Mouse (Mus musculus) ovary, postnatal 14 days (tissue): ENCODE results near the gene Plekhh2.

Experiments used
- DNase-seq: peaks from one replicate; pipeline ENCODE4 v3.0.0; 2022; ENCODE audit warnings: low spot score

The Plekhh2 gene

DNA sequence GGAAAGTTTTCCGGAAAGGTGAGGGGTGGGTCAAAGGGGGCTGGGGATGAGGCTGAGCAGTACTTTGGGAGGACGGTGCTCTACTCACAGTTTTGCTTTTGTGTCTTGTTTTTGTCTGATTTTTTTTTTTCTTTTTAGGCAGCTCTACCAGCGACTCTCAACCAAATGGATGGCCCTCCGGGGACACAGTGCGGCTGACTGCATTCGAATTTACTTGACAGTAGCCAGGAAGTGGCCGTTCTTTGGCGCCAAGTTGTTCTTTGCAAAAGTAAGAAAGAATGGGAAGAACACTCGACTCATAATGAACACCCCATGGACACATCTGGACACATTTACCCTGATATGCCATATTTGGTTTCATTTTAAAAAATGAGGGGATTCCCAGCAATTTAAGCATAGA, 99.8 kb downstream of the Plekhh2 start:
- no peak for DNase-seq

DNA sequence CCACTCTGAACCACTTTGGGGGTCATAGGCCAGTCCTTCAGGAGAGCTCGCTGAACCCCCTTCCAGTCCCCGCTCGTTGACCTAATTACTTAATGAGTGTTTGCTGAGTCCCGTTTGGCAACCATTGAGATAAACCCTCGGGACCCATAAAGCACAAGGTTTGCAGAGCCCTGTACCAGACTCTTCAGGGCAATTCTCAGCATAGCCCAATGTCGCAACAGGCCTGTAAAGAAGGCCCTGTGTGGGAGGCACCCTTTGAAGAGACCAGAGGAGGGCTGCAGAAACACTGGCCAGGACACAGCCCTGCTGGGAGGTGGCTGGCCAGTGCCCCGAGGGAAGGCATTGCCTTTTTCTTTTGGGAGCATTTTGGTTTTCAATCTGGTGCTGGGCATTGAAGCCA, 100.3 kb downstream of the Plekhh2 start:
- no peak for DNase-seq

DNA sequence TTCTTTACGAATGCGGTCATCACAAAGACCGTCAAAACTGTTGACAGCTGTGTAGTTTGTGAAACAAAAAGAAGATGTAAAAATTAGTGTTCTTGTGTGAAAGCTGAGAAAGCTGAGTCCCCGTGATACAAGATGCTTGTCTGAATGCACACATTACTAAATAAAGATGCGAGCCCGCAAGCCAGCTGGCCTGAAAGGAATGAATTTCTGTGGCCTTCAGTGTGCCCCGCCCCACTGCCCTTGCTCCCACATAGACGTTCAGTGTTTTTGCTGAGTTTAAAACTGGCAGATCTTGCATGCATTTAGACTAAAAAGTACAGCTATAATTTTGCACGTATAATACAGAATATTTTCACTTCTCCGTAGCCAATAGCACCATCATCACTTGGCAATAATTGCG, 104.1 kb downstream of the Plekhh2 start:
- DNase-seq, result no peak

DNA sequence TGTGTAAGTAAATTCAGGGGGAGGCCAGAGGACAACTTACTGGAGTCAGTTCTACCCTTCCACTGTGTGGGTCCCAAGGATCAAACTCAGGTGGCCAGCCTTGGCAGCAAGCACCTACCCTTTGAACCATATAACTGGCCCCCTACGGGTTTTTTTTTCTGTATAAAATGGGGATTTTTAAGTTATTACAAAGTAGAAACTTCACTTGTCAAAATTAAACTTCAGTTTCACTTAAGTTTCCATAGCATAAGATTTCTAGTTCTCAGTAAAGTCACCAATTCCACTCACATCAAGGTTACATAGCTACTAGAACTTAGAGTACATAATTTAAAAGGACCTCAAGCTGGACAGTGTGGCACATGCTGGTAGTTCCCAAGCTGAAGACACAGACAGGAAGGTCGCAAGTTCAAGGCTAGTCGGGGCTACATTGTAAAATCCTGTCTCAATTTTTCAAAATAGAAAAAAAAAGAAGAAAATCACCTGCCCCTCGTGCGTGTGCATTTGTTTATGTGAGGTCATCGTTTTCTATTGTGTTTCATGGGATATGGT, 104.9 kb downstream of the Plekhh2 start:
- DNase-seq, result no peak

DNA sequence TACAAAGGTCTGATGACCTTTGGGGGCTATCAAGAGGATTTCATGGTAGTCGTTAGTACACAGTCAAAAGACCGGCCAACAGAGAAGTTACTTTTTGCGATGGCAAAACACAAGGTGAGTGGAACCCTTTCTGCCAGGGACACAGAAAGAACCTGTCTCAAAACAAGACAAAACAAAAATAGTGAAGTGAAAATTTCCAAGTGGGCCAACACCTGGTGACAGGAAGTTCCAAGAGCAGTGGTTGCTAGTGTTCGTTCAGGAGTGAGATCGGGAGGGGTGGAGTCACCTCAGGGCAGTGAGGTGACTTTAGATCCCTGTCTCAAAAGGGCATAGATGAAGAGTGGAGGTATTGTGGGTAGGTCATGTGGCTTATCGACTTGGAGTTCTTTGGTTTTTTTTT, 106.3 kb downstream of the Plekhh2 start:
- DNase-seq, result no peak

DNA sequence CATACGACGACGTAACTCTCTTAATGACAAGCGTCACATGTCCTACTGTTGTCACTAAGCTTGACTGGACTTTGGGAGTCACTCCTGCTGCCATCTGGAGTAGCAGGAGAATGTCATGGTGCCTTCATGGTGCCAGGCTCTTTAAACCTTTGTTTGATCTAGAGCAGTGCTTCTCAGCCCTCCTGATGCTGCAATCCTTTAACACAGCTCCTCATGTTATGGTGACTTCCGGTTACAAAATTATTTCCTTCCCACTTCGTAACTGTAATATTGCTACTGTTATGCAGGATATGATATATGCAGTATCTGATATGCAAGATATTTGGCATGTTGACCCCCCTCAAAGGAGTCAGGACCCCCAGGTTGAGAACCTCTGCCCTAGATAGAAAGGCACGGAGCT, 107.4 kb downstream of the Plekhh2 start:
- DNase-seq, result no peak

DNA sequence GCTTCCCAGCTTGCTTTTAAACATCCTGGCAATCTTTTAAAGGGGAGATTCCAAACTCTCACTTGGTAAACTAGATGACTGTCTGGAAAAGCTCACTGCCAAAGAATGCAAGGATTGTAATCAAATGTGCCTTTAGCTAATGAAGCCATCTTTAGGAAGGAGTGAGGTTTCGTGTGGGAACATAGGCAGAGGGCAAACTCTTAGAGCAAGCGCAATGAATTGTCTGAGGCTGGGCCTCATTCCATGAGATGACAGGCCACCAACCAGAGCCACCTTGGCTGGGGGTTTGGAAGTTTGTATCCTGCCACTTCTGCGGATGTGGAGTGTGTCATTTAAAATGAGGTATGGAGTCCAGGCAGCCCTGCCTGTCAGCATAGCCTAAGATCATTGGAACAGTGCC, 108.4 kb downstream of the Plekhh2 start:
- DNase-seq, result no peak

DNA sequence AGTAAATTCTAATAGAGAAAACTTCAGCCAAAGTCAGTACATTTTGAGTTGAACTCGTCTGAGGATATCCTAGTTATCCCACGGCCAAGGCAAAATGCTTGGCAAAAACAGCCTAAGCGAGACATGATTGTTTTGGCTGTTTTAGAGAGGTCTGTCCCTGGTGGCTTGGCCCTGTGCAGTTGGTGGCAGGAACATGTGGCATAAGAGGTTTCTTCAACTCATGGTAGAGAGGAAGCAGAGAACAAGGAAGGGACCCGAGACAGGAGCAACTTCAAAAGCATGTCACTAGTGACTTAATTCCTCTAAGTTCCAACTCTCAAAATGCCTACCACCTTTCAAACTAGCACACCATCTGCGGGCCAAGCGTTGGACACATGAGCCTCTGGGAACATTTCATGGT, 108.9 kb downstream of the Plekhh2 start:
- no peak for DNase-seq

DNA sequence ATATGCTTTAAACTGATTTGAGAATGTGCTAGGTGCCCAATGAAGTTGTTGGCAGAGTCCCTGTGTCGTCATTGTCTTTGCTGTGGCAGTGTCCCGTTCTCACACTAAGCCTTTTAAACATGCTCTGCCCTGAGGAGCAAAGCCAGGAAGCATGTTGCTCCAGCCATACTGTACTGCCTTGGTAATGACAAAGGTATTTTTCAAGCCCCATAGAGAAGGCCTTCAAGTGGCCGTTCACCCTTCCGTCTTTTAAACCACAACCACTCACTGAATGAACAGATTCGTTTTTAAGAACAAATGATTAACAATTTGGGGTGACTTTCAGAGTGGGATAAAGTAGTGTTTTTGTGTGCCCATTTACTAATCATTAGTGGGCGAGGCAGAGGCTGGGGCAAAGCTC, 109.5 kb downstream of the Plekhh2 start:
- no peak for DNase-seq

DNA sequence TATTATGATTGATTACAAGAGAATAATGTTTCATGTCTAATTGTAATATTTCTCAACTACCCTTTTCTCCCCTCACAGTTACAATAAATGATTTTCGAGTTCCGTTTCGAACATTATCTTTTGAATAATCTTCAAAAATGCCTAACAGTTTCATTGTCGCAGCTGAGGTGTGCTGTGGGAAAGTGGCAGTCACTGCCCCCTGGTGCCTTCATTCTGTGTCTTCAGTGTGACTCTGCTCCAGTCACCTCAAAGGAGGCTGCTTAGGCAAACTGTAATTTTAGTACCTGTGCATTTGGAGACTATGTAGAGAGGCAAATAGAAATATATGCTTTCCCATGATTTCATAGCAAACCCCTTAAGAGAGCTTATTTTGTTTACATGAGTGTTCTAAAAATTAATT, 110.3 kb downstream of the Plekhh2 start:
- DNase-seq, result no peak

DNA sequence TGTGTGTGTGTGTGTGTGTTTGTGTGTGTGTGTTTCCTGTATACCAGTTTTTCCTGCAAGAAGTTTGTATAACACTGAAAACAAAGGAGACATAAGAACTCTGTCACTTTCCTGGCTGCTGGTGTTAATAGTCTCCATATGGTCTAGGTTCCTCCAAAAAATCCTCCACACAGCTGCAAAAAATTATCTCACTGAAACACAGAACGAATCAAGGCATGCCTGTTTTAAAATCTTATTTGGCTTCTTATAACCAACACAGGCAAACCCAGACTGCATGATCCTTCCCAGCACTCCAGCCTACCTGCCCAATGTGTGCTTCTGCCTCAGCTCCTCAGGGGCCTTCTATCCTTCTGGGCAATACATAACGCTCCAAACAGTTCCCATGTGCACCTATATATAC, 111.2 kb downstream of the Plekhh2 start:
- DNase-seq, result no peak

DNA sequence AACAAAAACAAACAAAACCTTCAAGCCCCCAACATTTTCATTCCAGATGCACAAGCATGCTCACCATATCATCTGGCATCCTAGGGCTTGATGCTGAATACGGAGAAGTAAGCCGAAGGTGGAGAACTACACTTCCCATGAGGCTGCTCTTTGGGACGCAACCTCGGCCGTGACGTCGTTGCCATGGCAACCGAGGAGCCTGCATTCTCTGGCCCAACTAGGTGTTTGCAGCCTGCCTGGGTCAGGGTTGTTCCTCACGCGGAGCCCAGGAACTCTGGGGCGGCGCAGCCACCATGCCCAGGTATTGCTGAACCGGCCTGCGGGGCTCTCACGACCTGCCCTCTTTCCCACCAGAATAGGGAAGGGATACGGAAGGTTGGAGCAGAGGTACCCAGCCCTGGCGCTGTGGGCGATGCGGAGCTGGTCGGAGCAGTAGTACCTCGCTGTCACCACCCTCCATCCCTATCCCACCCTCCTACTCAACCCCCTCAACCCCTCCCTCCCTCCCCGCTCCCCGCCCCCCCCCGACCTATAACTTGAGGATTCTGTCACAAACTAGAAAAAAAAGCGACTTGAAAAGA, 114.7 kb downstream of the Plekhh2 start, which contains the start of gene Dync2li1:
Gene Dync2li1, plus strand, starts transcription at position 221 of the 581 bp plus-strand sequence.
- DNase-seq, result peak; percentile 76

DNA sequence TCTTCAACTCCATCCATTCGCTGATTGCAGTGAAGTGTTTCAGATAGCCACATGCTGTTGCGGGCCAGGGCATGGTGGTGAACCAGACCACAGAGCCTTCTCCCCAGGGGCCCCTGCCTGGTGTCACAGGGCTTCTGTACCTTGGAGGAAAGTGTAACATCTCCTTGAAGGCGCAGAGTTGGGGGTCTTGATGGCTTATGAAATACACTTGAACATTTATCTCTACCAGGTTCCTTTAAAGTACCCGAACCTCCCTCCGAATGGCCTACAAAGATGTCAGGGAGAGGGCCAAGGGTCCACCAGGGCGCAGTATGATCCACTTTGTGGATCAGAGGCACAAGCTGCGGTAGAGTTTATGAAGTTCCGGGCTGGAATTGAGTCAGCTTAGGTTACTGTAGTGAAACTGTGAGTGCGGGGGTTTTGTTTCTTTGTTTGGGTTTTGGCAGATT, 115.2 kb downstream of the Plekhh2 start:
- DNase-seq, result no peak

DNA sequence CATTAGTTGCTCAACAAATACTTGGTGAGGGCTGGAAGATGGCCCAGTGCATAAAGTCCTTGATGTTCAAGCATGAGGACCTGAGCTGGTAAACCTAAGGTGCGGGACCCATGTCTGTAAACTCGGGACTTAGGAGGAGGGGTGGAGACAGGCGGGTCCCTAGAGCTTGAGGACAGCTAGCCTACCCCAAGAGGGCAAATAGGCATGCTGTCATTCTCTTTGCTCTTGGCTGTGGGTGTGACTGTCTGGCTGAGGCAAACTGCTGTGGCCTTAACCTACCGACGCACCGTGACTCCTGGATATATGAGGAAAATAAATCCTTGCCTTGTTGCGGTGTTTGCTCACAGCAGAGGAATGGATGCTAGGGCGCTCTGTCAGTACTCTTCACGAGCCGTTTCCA, 116.0 kb downstream of the Plekhh2 start:
- DNase-seq, result no peak

DNA sequence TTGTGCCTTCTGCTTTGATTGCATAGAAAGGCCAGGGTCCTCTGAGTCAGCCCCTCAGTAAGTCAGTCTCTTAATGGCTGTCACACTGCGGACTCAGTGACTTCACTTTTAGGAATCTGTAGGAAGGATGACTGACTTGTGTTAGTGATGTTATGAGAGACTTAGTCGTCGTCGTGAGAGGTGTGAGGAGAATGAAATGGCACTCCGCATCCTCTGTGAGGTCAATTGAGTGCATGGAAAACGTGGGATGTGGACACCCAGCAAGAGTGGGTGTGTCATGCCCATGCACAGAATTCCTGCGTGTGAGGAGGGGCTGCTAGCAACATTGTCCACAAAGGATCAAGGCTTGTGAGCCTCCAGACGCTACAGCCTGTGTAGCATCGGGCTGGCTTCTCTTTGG, 116.9 kb downstream of the Plekhh2 start:
- no peak for DNase-seq

DNA sequence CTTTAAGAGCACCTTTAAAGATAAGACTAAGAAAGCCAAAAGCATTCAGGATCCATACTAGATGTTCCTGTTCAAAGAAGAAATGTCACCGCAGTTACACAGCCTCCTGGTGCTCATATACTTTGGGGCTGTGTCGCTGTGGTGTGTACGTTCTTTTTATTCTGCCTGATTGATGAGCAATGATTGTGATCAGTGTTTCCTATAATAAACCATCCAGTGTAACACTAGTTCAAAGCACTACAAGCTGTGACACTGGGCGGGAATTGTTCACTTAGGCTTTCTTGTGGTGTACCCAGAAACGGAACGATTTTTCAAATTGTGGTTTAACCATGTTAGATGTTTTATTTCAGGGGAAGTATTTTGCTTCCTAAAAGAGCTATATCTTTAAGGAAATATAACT, 120.1 kb downstream of the Plekhh2 start:
- no peak for DNase-seq

DNA sequence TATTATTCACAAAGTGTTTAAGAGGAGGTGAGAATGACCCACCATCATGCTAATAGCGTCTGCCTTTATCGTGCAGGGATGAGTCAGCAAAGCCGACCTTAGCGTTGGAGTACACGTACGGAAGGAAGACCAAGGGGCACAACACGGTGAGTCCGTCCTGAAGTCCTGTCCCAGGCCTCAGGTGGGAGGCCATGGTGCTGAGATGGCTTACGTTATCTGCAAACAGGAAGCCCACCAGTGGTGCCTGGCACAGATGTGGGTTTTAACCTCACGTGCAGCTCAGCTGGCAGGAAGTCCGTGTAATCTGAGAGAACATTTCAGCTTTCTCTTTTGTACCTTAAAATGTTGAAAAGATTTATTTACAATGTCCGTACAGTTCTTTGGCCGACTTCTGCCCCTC, 121.7 kb downstream of the Plekhh2 start:
- no peak for DNase-seq

DNA sequence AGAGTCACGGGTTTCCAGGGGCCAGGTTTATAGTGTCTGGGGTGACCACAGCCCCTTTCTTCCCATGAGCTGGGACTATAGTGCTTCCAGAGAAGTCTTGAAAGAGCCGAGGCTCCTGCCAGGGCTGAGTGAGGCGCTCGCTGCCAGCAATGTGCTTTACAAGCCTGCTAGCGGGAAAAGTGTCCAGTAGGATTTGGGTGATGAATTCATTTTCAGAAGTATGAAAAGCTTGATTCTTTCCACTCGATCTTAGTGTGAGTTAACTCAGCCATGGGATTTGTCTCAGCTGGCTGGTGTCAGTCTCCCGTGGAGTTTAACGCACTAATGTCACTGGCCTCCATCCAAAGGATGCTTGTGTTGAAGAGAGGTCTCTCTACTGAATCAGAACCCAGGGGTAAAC, 124.6 kb downstream of the Plekhh2 start:
- no peak for DNase-seq

DNA sequence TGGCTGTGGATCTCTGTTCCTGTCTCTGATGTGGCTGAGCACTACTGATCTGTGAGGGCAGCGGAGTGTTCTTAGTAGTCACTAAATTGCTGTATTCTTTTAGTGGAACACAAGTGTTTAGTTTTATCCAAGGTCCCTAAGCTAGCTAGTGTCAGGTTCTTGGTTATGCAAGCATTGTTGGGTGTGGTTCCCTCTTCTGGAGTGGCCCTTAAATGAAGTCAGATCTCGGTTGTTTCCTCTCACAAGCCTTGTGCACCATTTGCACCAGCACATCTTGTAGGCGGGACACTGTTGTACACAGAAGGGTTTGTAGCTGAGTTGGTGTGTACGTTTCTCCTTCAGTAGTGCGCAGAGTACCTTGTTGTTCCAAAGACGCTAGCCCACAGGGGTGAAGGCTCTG, 126.3 kb downstream of the Plekhh2 start:
- no peak for DNase-seq

DNA sequence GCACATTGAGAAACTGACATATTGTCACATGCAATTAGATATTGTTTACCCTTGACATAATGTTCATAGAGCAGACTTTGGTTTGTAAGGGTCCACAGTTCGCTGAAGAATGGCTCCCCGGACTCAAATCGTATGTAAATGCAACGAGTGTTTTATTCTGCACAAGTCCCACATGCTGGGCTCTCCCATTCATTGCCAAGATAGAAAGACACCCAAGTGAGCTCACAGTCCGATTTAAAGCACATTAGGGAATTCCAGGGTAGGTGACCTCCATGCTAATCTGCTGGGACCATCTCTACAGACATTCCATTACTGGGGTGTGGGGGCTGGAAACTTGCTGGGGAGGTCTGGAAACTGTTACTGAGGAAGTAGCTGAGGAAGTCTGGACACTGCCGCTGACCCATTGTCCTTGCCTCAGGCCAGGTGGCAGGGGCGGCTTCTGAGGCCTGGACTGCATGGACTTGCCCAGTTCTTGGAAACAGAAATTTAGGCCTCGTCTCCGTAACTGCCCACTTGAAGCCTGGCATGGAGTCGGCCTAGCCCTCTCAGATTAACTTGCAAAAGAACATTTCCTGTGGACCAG, 128.2 kb downstream of the Plekhh2 start:
- no peak for DNase-seq

DNA sequence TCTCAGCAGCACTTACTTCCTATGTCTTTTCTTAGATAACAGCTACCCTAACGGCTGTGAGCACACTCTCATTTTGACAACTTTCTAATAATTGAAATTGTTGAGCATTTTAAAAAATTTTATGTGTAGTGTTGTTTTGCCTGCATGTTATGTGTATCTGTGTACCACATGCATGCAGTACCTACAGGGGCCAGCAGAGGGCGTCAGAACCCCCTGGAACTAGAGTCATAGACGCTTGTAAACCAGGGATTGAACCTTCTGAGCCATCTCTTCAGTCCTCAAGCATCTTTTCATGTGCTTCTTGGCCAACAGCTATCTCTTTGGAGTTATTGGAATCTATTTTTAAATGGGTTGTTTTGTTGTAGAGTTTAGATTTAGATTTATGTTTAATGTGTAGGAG, 130.2 kb downstream of the Plekhh2 start:
- DNase-seq, result peak; percentile 34

DNA sequence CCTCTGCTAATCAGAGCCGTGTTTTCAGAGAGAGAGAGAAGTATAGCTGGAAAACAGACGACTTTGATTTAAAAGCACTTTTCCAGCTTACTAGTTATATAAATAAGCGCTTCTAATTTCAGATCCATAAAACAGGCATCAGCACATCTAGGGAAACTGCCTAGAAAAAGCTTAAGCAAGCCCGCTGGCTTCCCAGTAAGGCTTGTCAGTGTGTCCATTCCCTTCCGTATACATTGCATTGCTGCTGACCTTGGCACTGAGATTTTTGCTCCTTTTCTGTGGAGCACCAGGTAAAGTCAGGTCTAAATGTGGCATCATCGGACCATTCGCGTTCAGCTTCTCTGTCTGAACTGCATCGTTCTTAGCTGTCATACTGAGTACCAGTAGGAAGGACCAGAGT, 130.6 kb downstream of the Plekhh2 start:
- DNase-seq, result no peak

DNA sequence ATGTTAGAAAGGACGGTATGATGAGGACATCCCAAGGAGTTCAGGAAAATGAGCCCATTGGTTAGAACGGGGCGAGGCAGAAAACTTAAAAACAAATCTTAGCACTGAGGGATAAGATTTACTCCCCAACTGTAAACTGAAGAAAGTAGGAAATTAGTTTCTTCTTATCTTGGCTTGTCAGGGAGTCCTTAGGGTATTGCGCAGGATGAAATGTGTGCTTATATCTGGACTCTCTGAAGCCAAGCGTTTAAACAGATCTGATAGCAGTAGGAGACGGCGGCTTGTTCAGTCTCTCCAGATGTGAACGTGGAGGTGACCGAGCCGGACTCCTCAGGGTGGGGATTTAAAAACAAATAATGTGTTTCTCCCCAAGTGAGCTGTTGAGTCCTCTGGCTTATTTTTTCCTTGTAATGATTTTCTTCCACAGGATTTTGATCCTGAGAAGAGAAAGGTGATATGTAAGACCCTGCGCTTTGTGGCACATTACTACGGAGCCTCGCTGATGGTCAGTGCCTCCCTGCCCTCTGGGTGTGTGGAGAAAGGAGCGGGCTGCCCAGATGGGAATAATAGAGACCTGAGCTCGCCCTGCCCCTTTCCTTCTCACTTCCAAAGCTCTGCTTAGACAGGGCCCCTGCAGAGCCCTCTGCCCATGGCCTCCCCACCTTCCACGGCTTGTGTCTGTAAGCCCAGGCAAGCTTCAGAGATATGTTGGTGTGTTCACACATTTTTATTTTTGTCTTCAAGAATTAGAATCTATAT, 132.8 kb downstream of the Plekhh2 start:
- no peak for DNase-seq
